Mouse (Mus musculus): ENCODE results near the gene C1qtnf7. TPM values are rescaled to one million over a fixed set of nuclear protein-coding genes. Genes with fewer than 3 reads are reported as not detected.

Gene C1qtnf7
- polyA plus RNA-seq (2021; fragmentation: Nextera tagmentation): 0.99 and 1.2 TPM in 2 replicates
- long read RNA-seq, experiment 1, partial matches to known transcripts: 0 of 1 reads
- long read RNA-seq, experiment 1, other reads (novel, unspliced or antisense): 0 of 1 reads
- long read RNA-seq, experiment 2, partial matches to known transcripts: 0 of 4 reads
- long read RNA-seq, experiment 2, other reads (novel, unspliced or antisense): 1 of 4 reads

DNA sequence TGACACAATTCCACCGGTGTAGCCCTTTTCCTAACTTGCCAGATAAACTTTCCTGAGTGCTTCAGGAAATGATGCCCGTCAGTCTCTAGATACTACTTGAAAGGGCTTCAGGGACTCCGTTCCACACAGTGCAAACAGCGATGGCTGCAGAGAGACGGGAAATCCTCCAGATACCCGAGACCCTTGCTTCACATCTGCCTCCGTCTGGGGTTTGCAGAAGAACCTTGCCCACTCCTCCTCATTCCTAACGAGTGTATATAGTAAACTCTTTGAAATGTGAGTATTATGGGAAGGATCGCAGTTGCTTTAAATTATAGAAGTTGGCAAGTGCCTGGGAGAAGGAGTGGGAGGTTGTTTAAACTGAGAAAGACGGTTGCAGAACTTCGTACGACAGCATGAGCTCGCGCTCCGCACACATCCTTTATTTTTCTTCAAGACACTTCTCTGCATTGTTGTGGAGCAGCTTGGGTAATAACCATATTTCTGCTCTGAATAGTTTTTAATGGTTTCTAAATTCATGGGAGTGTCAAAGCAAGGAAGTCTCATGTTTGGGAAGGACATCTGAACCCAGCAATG is at the start of gene C1qtnf7:
C1qtnf7 (plus strand) TSS at position 138 of the 576 bp plus-strand sequence.

DNA sequence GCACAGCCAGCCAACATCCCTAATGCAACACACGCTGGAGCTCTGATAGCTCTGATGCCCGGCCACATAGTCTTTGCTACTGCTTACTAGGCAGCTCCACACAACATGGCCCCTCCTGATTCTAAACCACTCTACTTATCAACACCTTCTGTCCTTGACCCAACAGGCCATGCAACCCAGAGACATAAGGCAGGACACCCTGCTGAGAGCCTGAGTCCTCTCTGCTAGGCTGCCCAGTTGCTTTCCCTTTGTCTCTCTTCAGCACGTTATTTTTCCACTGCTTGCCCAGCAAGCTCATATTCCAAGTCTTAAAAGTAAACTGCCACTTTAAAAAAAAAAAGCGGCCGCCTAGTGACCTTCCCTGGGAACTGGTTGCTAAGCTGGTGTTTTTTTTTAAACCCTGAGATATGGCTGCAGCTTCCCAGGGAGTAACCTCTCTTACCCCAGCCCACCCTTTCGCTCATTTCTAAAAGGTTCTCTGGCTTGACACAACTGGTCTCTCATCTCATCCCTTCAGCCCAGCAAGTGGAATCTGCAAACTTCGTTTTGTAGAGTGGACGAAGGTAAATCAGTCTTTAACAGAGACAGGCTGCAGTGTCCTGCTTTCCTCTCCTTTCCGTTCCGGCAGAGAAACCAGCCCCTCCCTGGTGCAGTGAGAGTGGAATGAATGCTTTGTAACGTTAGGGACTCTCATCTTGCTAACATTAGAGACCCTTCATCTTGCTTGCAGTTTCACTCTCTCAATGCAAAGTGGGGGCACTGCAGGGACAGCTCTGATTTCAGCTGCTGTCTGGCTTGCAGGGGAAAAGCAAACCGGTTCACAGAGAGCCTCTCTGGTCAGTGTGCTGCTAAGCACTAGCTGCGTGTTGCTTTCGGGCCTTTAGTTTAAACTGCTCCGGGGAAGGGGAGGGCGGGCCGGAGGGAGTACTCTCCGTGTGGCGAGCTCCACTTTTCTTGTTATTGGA is 146.9 kb downstream of the C1qtnf7 start, which contains the start of gene Cc2d2a:
Cc2d2a (plus strand) TSS at position 350 of the 965 bp plus-strand sequence.

Other genes starting within 250 kb of the C1qtnf7 start
- gene Cc2d2a, start 146.8 kb downstream of the C1qtnf7 start, polyA plus RNA-seq (2021; fragmentation: Nextera tagmentation): 3.2 and 3.4 TPM in 2 replicates